Mouse (Mus musculus): ENCODE data around the gene Slc25a21. TPM values are rescaled to one million over a fixed set of nuclear protein-coding genes. Genes with fewer than 3 reads are reported as not detected.

The Slc25a21 gene
- polyA plus RNA-seq, 1 experiment from 2014 or later: 0.84 TPM

- no peak overlapping the region for H3K4me2 ChIP-seq (replicated peaks)
- WGBS: 82% methylated on average over 3 of the region's 3 CpGs
- no peaks in the 10 kb centered on the region for H3K9me3 ChIP-seq (replicated peaks)
- H3K4me1 ChIP-seq: no peaks in the 10 kb centered on the region
- H3K9ac ChIP-seq: no peak overlapping the region
- no peak overlapping the region for H3K4me3 ChIP-seq (replicated peaks)
- H3K36me3 ChIP-seq: no peaks in the 10 kb centered on the region
- no peak for ATAC-seq (ENCODE audit: insufficient number of reproducible peaks, low FRiP score, low TSS enrichment, low read depth)
- H3K27ac ChIP-seq (replicated peaks): no peak overlapping the region
- no peaks in the 10 kb centered on the region for H3K27me3 ChIP-seq
Measured at GRCm38 (mm10) chr12:56870569-56870968, 326.7 kb downstream of the Slc25a21 start.

- no peak for ATAC-seq (ENCODE audit: insufficient number of reproducible peaks, low FRiP score, low TSS enrichment, low read depth)
- Histone ChIP-seq H3K27ac (replicated peaks) (no peak overlapping the region), H3K4me2 (replicated peaks) (no peak overlapping the region), H3K36me3 (no peaks in the 10 kb centered on the region), H3K9me3 (replicated peaks) (no peaks in the 10 kb centered on the region), H3K27me3 (no peaks in the 10 kb centered on the region), H3K4me1 (no peaks in the 10 kb centered on the region), H3K4me3 (replicated peaks) (no peak overlapping the region), H3K9ac (no peak overlapping the region)
- 64% methylated on average over 4 of the region's 4 CpGs for WGBS
Measured at GRCm38 (mm10) chr12:56863873-56864562, 333.3 kb downstream of the Slc25a21 start.

- H3K4me3 ChIP-seq (replicated peaks): no peak overlapping the region
- 48% methylated on average over 4 of the region's 4 CpGs for WGBS
- no peaks in the 10 kb centered on the region for H3K36me3 ChIP-seq
- no peaks in the 10 kb centered on the region for H3K4me1 ChIP-seq
- no peaks in the 10 kb centered on the region for H3K9me3 ChIP-seq (replicated peaks)
- no peak overlapping the region for H3K27ac ChIP-seq (replicated peaks)
- H3K27me3 ChIP-seq: no peaks in the 10 kb centered on the region
- no peak overlapping the region for H3K9ac ChIP-seq
- peak; percentile 63; the same call in 1 of the 2 replicates for ATAC-seq (ENCODE audit: insufficient number of reproducible peaks, low FRiP score, low TSS enrichment, low read depth)
- no peak overlapping the region for H3K4me2 ChIP-seq (replicated peaks)
Measured at GRCm38 (mm10) chr12:56852679-56853078, 344.6 kb downstream of the Slc25a21 start.

GRCm38 (mm10) chr12:56851464-56851863, 345.8 kb downstream of the Slc25a21 start:
- Histone ChIP-seq H3K4me1 (no peaks in the 10 kb centered on the region), H3K36me3 (no peaks in the 10 kb centered on the region), H3K27ac (replicated peaks) (no peak overlapping the region), H3K4me2 (replicated peaks) (no peak overlapping the region), H3K27me3 (no peaks in the 10 kb centered on the region), H3K4me3 (replicated peaks) (no peak overlapping the region), H3K9ac (no peak overlapping the region), H3K9me3 (replicated peaks) (no peaks in the 10 kb centered on the region)
- 16% methylated on average over 3 of the region's 3 CpGs for WGBS
- no peak for ATAC-seq (ENCODE audit: insufficient number of reproducible peaks, low FRiP score, low TSS enrichment, low read depth)

GRCm38 (mm10) chr12:56829945-56830344, 367.3 kb downstream of the Slc25a21 start:
- no peaks in the 10 kb centered on the region for H3K27me3 ChIP-seq
- 83% methylated on average over 1 of the region's 1 CpGs for WGBS
- H3K4me1 ChIP-seq: peaks cover 6% of the 10 kb centered on the region
- ATAC-seq (ENCODE audit: insufficient number of reproducible peaks, low FRiP score, low TSS enrichment, low read depth): no peak
- H3K4me3 ChIP-seq (replicated peaks): no peak overlapping the region
- no peaks in the 10 kb centered on the region for H3K36me3 ChIP-seq
- no peak overlapping the region for H3K9ac ChIP-seq
- no peak overlapping the region for H3K27ac ChIP-seq (replicated peaks)
- no peaks in the 10 kb centered on the region for H3K9me3 ChIP-seq (replicated peaks)
- no peak overlapping the region for H3K4me2 ChIP-seq (replicated peaks)

GRCm38 (mm10) chr12:56829455-56829883, 367.8 kb downstream of the Slc25a21 start:
- H3K4me2 ChIP-seq (replicated peaks): no peak overlapping the region; the same call in 1 of the 2 replicates
- H3K4me3 ChIP-seq (replicated peaks): 0 out of 2 replicates have a peak overlapping the region, but pooled peaks have one; percentile 10
- H3K27me3 ChIP-seq: no peaks in the 10 kb centered on the region
- H3K4me1 ChIP-seq: peaks cover 6% of the 10 kb centered on the region
- H3K36me3 ChIP-seq: no peaks in the 10 kb centered on the region
- no peak overlapping the region for H3K9ac ChIP-seq
- ATAC-seq (ENCODE audit: insufficient number of reproducible peaks, low FRiP score, low TSS enrichment, low read depth): peak; percentile 54; the same call in 1 of the 2 replicates
- WGBS: 11% methylated on average over 5 of the region's 5 CpGs
- no peaks in the 10 kb centered on the region for H3K9me3 ChIP-seq (replicated peaks)
- no peak overlapping the region for H3K27ac ChIP-seq (replicated peaks)

- WGBS: 56% methylated on average over 8 of the region's 8 CpGs
- Histone ChIP-seq H3K36me3 (no peaks in the 10 kb centered on the region), H3K4me2 (replicated peaks) (no peak overlapping the region), H3K9ac (no peak overlapping the region), H3K27me3 (no peaks in the 10 kb centered on the region), H3K4me1 (peaks cover 6% of the 10 kb centered on the region), H3K27ac (replicated peaks) (no peak overlapping the region), H3K4me3 (replicated peaks) (no peak overlapping the region), H3K9me3 (replicated peaks) (no peaks in the 10 kb centered on the region)
- ATAC-seq (ENCODE audit: insufficient number of reproducible peaks, low FRiP score, low TSS enrichment, low read depth): no peak
Measured at GRCm38 (mm10) chr12:56827808-56828384, 369.4 kb downstream of the Slc25a21 start.

- Histone ChIP-seq H3K27me3 (no peaks in the 10 kb centered on the region), H3K27ac (replicated peaks) (0 out of 2 replicates have a peak overlapping the region, but pooled peaks have one; percentile 4), H3K4me1 (peaks cover 6% of the 10 kb centered on the region), H3K9me3 (replicated peaks) (no peaks in the 10 kb centered on the region), H3K4me2 (replicated peaks) (no peak overlapping the region), H3K9ac (no peak overlapping the region), H3K36me3 (no peaks in the 10 kb centered on the region), H3K4me3 (replicated peaks) (no peak overlapping the region)
- 69% methylated on average over 5 of the region's 5 CpGs for WGBS
- no peak for ATAC-seq (ENCODE audit: insufficient number of reproducible peaks, low FRiP score, low TSS enrichment, low read depth)
Measured at GRCm38 (mm10) chr12:56824688-56825087, 372.6 kb downstream of the Slc25a21 start.

GRCm38 (mm10) chr12:56822122-56822521, 375.1 kb downstream of the Slc25a21 start:
- Histone ChIP-seq H3K36me3 (no peaks in the 10 kb centered on the region), H3K4me1 (no peaks in the 10 kb centered on the region), H3K9ac (no peak overlapping the region), H3K4me2 (replicated peaks) (no peak overlapping the region), H3K27me3 (no peaks in the 10 kb centered on the region), H3K9me3 (replicated peaks) (no peaks in the 10 kb centered on the region), H3K4me3 (replicated peaks) (no peak overlapping the region), H3K27ac (replicated peaks) (no peak overlapping the region)
- ATAC-seq (ENCODE audit: insufficient number of reproducible peaks, low FRiP score, low TSS enrichment, low read depth): no peak
- 45% methylated on average over 2 of the region's 2 CpGs for WGBS

- WGBS: 89% methylated on average over 2 of the region's 2 CpGs
- Histone ChIP-seq H3K27ac (replicated peaks) (no peak overlapping the region), H3K9me3 (replicated peaks) (no peaks in the 10 kb centered on the region)
Measured at GRCm38 (mm10) chr12:56820604-56821003, 376.7 kb downstream of the Slc25a21 start.

GRCm38 (mm10) chr12:56807483-56807882, 389.8 kb downstream of the Slc25a21 start:
- Histone ChIP-seq H3K4me3 (replicated peaks) (no peak overlapping the region), H3K4me1 (no peaks in the 10 kb centered on the region), H3K9ac (no peak overlapping the region), H3K27me3 (no peaks in the 10 kb centered on the region), H3K36me3 (no peaks in the 10 kb centered on the region), H3K9me3 (replicated peaks) (no peaks in the 10 kb centered on the region), H3K4me2 (replicated peaks) (no peak overlapping the region), H3K27ac (replicated peaks) (no peak overlapping the region)
- WGBS: 54% methylated on average over 2 of the region's 2 CpGs
- no peak for ATAC-seq (ENCODE audit: insufficient number of reproducible peaks, low FRiP score, low TSS enrichment, low read depth)

More at GRCm38 (mm10) chr12:56820604-56821003, 376.7 kb downstream of the Slc25a21 start:
- no peak overlapping the region for H3K4me2 ChIP-seq (replicated peaks)
- no peak overlapping the region for H3K4me3 ChIP-seq (replicated peaks)
- ATAC-seq (ENCODE audit: insufficient number of reproducible peaks, low FRiP score, low TSS enrichment, low read depth): no peak
- H3K27me3 ChIP-seq: no peaks in the 10 kb centered on the region
- H3K9ac ChIP-seq: no peak overlapping the region
- no peaks in the 10 kb centered on the region for H3K4me1 ChIP-seq
- no peaks in the 10 kb centered on the region for H3K36me3 ChIP-seq

Measured in embryonic facial prominence, embryonic 15.5 days (tissue).